Mouse (Mus musculus) embryonic fibroblast, embryonic 13.5 days (primary cell): ENCODE data around the gene Kcnq5.

Source experiments
- CTCF ChIP-seq: IDR thresholded peaks from 2 replicates; pipeline ENCODE4 v1.5.1; 2011; ENCODE audit warnings: mild to moderate bottlenecking, control low read depth, low read length, moderate library complexity, borderline replicate concordance; ENCODE audit not compliant: insufficient read depth
- POLR2A ChIP-seq: IDR thresholded peaks from 2 replicates; pipeline ENCODE4 v1.6.1; 2011; ENCODE audit warnings: low read depth, mild to moderate bottlenecking, control low read depth, low read length, moderate library complexity

GRCm38 (mm10) chr1:21650820-21651219 is 310.9 kb downstream of the Kcnq5 start:
- TF ChIP-seq CTCF: no peak
- no peak for TF ChIP-seq POLR2A
